Mouse (Mus musculus): Measurements from ENCODE around the gene Abca1. TPM values are rescaled to one million over a fixed set of nuclear protein-coding genes. Genes with fewer than 3 reads are reported as not detected.

The Abca1 gene
- total and polyA plus RNA-seq, 3 experiments: 8.4 to 9.0 TPM; not detected in 1

DNA sequence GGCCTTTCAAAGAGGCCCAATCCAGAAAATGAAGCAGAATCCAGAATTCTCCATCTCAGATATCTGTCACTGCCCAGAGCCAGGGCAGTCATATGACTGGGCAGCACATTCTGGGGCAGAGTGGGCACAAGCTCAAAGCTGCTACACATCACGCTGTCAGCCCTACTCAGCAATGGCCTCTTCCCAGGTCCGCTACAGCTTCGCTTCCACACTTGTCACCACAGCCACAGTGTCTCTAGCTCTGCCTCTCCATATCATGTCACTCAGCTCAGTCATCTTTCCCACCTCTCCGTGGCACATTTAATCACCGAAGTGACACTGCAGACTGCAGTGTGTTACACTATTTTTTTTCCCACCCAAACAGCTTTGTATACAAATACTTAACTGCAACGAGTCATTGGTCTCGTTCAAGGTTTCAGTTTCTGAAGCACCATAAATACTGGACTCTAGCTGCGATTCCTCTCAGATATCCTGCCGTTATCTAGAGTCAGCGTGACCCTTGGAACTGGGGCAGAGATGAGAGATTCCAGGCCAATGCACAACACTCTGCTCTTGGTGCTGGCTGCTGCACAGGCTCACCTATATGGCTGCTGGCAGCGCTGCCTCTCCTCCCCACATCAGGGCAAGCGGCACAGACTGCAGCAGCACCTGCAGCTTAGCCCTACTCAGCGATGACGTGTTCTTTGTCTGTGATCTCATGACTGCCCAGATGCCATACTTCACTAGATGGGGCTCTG is 136.3 kb downstream of the Abca1 start:
- no peak overlapping the region for H3K27ac ChIP-seq (ENCODE audit: control insufficient read depth, low read depth, low read length)
- no peaks in the 10 kb centered on the region for H3K9me3 ChIP-seq (replicated peaks; ENCODE audit: insufficient read depth, low read length)
- no peak overlapping the region for H3K9ac ChIP-seq (ENCODE audit: control insufficient read depth, low read depth, low read length, poor library complexity, severe bottlenecking)
- H3K79me2 ChIP-seq (ENCODE audit: control insufficient read depth, insufficient read depth, low read length, poor library complexity): no peaks in the 10 kb centered on the region
- no peak overlapping the region for H3K4me3 ChIP-seq (ENCODE audit: control insufficient read depth in 1 of 2, insufficient read depth in 1 of 2, low read depth in 2 of 2, low read length in 2 of 2)
- no peaks in the 10 kb centered on the region for H3K27me3 ChIP-seq (ENCODE audit: control insufficient read depth in 1 of 2, insufficient read depth in 2 of 2, low read length in 2 of 2)
- TF ChIP-seq GATA1 (IDR thresholded peaks at IDR 0.05; ENCODE audit: low read depth, low read length): no peak
- H3K36me3 ChIP-seq (ENCODE audit: control insufficient read depth in 1 of 2, insufficient read depth in 2 of 2, low read length in 2 of 2): no peaks in the 10 kb centered on the region
- no peak for DNase-seq (ENCODE audit: low read depth, low spot score)
- H3K4me1 ChIP-seq (ENCODE audit: control insufficient read depth in 1 of 2, insufficient read depth in 2 of 2, low read length in 2 of 2): no peaks in the 10 kb centered on the region

DNA sequence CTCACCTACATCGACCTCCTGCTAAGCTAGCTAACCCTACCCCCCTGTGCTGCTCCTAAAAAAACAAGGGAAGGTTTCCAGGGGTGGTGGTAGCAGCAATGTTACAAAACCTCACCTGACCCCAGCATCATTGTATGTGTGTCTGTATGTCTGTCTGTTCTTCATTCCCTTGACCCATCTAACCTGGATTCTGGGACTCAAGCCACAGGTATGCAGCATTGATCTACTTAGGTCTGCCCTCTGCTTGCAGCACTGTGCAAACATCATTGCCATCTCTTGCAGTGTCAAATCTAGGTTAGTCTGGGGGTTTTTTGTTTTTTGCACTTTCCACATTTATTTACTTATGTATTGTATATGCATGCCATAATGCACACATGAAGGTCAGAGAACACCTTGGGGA is 141.3 kb downstream of the Abca1 start:
- H3K4me1 ChIP-seq (ENCODE audit: control insufficient read depth in 1 of 2, insufficient read depth in 2 of 2, low read length in 2 of 2): no peaks in the 10 kb centered on the region
- H3K4me3 ChIP-seq (ENCODE audit: control insufficient read depth in 1 of 2, insufficient read depth in 1 of 2, low read depth in 2 of 2, low read length in 2 of 2): no peak overlapping the region
- no peak for DNase-seq (ENCODE audit: low read depth, low spot score)
- peaks cover 0 to 15% of the 10 kb centered on the region in 2 experiments; a peak in 2 of 4 replicates for H3K36me3 ChIP-seq (ENCODE audit: control insufficient read depth in 1 of 2, insufficient read depth in 2 of 2, low read length in 2 of 2)
- TF ChIP-seq ZMIZ1 (IDR thresholded peaks at IDR 0.05; ENCODE audit: low read depth, low read length): no peak
- no peak for TF ChIP-seq EP300 (IDR thresholded peaks at IDR 0.05; ENCODE audit: low read depth in 1 of 2, low read length in 2 of 2)
- no peak for TF ChIP-seq USF1 (IDR thresholded peaks at IDR 0.05; ENCODE audit: low read depth, low read length)
- TF ChIP-seq ZC3H11A (IDR thresholded peaks at IDR 0.05; ENCODE audit: low read depth, low read length): no peak
- no peak for TF ChIP-seq MAFK (IDR thresholded peaks at IDR 0.05; ENCODE audit: borderline replicate concordance, low read depth, low read length)
- TF ChIP-seq POLR2AphosphoS5 (IDR thresholded peaks at IDR 0.05; ENCODE audit: borderline replicate concordance, low read depth, low read length): no peak
- TF ChIP-seq CHD2 (IDR thresholded peaks at IDR 0.05; ENCODE audit: low read length): no peak
- TF ChIP-seq NELFE (IDR thresholded peaks at IDR 0.05; ENCODE audit: low read depth, low read length): no peak
- no peak for TF ChIP-seq MYB (IDR thresholded peaks at IDR 0.05; ENCODE audit: low read depth, low read length)
- TF ChIP-seq UBTF (IDR thresholded peaks at IDR 0.05; ENCODE audit: borderline replicate concordance, insufficient read depth, low read depth, low read length): no peak
- no peak for TF ChIP-seq HCFC1 (IDR thresholded peaks at IDR 0.05; ENCODE audit: low read depth, low read length)
- no peak for TF ChIP-seq MYC (IDR thresholded peaks at IDR 0.05; ENCODE audit: low read depth, low read length)
- no peak for TF ChIP-seq USF2 (IDR thresholded peaks at IDR 0.05; ENCODE audit: borderline replicate concordance in 1 of 2, insufficient read depth in 1 of 2, low read depth in 1 of 2, low read length in 2 of 2)
- TF ChIP-seq RCOR1 (IDR thresholded peaks at IDR 0.05; ENCODE audit: low read depth, low read length): no peak
- no peak for TF ChIP-seq MEF2A (IDR thresholded peaks at IDR 0.05; ENCODE audit: extremely low read depth, insufficient replicate concordance, low read depth, low read length, poor library complexity, severe bottlenecking)
- no peak for TF ChIP-seq JUND (IDR thresholded peaks at IDR 0.05; ENCODE audit: low read depth, low read length)
- no peak for TF ChIP-seq SMC3 (IDR thresholded peaks at IDR 0.05; ENCODE audit: low read depth, low read length)
- no peak for TF ChIP-seq MAX (IDR thresholded peaks at IDR 0.05; ENCODE audit: low read length)
- no peak for TF ChIP-seq MXI1 (IDR thresholded peaks at IDR 0.05; ENCODE audit: low read depth, low read length)
- TF ChIP-seq GATA1 (IDR thresholded peaks at IDR 0.05; ENCODE audit: low read depth, low read length): no peak
- no peak overlapping the region for H3K9ac ChIP-seq (ENCODE audit: control insufficient read depth, low read depth, low read length, poor library complexity, severe bottlenecking)
- no peaks in the 10 kb centered on the region for H3K79me2 ChIP-seq (ENCODE audit: control insufficient read depth, insufficient read depth, low read length, poor library complexity)
- H3K27ac ChIP-seq (ENCODE audit: control insufficient read depth, low read depth, low read length): no peak overlapping the region
- no peaks in the 10 kb centered on the region; the same call in 1 of the 2 replicates for H3K9me3 ChIP-seq (replicated peaks; ENCODE audit: insufficient read depth, low read length)
- H3K27me3 ChIP-seq (ENCODE audit: control insufficient read depth in 1 of 2, insufficient read depth in 2 of 2, low read length in 2 of 2): no peaks in the 10 kb centered on the region

Measured in MEL (cell line).